Comparison of ENCODE assay signal across 7 mouse cellular contexts in the genomic region with DNA sequence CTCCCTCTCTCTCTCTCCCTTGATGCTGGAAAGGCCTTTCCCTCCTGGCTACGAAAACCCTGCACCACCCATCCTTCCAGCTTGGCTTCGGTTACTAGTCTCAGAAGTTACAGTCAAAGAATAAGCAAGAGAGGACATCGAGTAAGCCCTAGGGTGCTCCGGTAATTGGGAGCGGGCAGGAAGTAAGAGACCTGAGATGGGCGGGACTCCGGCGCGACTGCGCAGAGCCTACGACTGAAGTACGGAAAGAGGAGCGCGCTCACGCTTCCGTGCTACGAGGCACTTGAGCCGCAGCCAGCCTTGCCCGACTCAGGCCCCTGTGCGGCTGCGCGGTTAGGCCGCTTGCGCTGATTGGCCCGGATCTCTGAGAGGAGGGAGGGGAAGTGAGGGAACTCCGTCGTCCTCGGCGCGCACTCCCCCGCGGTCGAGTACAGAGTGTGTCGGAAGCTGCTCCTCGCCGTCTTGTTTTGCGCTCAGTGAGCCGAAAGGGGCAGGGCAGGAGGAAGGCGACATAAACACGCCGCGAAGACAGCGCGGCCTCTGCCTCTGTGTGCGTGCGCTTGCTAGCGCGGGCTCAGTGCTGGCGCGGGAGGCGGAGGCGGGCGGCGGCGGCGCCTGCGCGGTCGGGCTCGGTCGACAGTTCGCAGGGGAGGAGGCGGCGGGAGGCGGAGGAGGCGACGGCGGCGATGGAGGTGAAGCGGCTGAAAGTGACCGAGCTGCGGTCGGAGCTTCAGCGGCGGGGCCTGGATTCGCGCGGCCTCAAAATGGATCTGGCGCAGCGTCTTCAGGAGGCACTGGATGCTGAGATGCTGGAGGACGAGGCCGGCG. TPM values are rescaled to one million over a fixed set of nuclear protein-coding genes. Genes with fewer than 3 reads are reported as not detected.
DNase-seq lines count a peak whose midpoint lies in the region; ATAC-seq lines count a peak whose summit lies in the region.

A gene (plus strand): TSS at position 415 of the 828 bp plus-strand sequence.

- under 1% methylated on average over 80 of the region's 83 CpGs for WGBS in embryonic facial prominence, embryonic 11.5 days
- under 1% methylated on average over 83 of the region's 83 CpGs for WGBS in limb, embryonic 10.5 days
- under 1% methylated on average over 82 of the region's 83 CpGs for WGBS in midbrain, embryonic 13.5 days

- peak; percentile 97 for ATAC-seq in embryonic facial prominence, embryonic 11.5 days (replicated peaks; ENCODE audit: insufficient number of reproducible peaks, low FRiP score, low TSS enrichment, low read depth)
- ATAC-seq in granulocyte monocyte progenitor cell, adult 5-6 weeks (replicated peaks; ENCODE audit: poor library complexity, severe bottlenecking), result peak; percentile 80
- ATAC-seq in midbrain, embryonic 13.5 days, result peak; percentile 97

- H3K27ac ChIP-seq in embryonic facial prominence, embryonic 11.5 days (replicated peaks; ENCODE audit: low read depth, low read length), result peak within 1 kb of the TSS; percentile 98
- H3K27ac ChIP-seq in limb, embryonic 10.5 days, result peak within 1 kb of the TSS; percentile 96
- H3K27ac ChIP-seq in midbrain, embryonic 13.5 days, result peak within 1 kb of the TSS; percentile 96

- peak within 1 kb of the TSS; percentile 96 for H3K9ac ChIP-seq in embryonic facial prominence, embryonic 11.5 days (replicated peaks; ENCODE audit: low read length)
- H3K9ac ChIP-seq in midbrain, embryonic 13.5 days (replicated peaks), result peak within 1 kb of the TSS; percentile 93

- H3K4me1 ChIP-seq in embryonic facial prominence, embryonic 11.5 days (ENCODE audit: control insufficient read depth, insufficient read depth, low read length), result no peaks in the 10 kb centered on the region; the same call in 1 of the 2 replicates
- peaks cover 40% of the 10 kb centered on the region for H3K4me1 ChIP-seq in limb, embryonic 10.5 days
- H3K4me1 ChIP-seq in midbrain, embryonic 13.5 days (replicated peaks), result peaks cover 62% of the 10 kb centered on the region

- DNase-seq in adrenal gland, postnatal 14 days, result peak; percentile 99
- peak; percentile 98 for DNase-seq in embryonic facial prominence, embryonic 11.5 days (ENCODE audit: low spot score)
- DNase-seq in kidney, adult 11 months, result peak; percentile 99
- DNase-seq in limb, embryonic 10.5 days (ENCODE audit: low spot score), result peak; percentile 95
- peak; percentile 95 for DNase-seq in spleen, adult 12 weeks (ENCODE audit: low spot score)

- H3K4me2 ChIP-seq in embryonic facial prominence, embryonic 11.5 days (ENCODE audit: low read depth, low read length), result peak within 1 kb of the TSS; percentile 83
- H3K4me2 ChIP-seq in midbrain, embryonic 13.5 days (replicated peaks), result peak within 1 kb of the TSS; percentile 98

- H3K9me3 ChIP-seq in embryonic facial prominence, embryonic 11.5 days (replicated peaks; ENCODE audit: control insufficient read depth, low read length), result no peaks in the 10 kb centered on the region
- H3K9me3 ChIP-seq in limb, embryonic 10.5 days (replicated peaks), result no peaks in the 10 kb centered on the region
- H3K9me3 ChIP-seq in midbrain, embryonic 13.5 days, result no peaks in the 10 kb centered on the region

- peaks cover 11% of the 10 kb centered on the region for H3K36me3 ChIP-seq in embryonic facial prominence, embryonic 11.5 days (replicated peaks; ENCODE audit: control insufficient read depth, insufficient read depth, low read depth, low read length)
- peaks cover 59% of the 10 kb centered on the region for H3K36me3 ChIP-seq in limb, embryonic 10.5 days
- H3K36me3 ChIP-seq in midbrain, embryonic 13.5 days, result peaks cover 32% of the 10 kb centered on the region

- peak within 1 kb of the TSS; percentile 99 for H3K4me3 ChIP-seq in embryonic facial prominence, embryonic 11.5 days (ENCODE audit: low read depth, low read length)
- peak within 1 kb of the TSS; percentile 72 for H3K4me3 ChIP-seq in limb, embryonic 10.5 days
- H3K4me3 ChIP-seq in midbrain, embryonic 13.5 days (replicated peaks), result peak within 1 kb of the TSS; percentile 81

- H3K27me3 ChIP-seq in embryonic facial prominence, embryonic 11.5 days (ENCODE audit: control insufficient read depth, insufficient read depth, low read length), result no peaks in the 10 kb centered on the region
- no peaks in the 10 kb centered on the region for H3K27me3 ChIP-seq in limb, embryonic 10.5 days (ENCODE audit: low read depth, poor library complexity, severe bottlenecking)
- H3K27me3 ChIP-seq in midbrain, embryonic 13.5 days, result no peaks in the 10 kb centered on the region

RNA-seq across cellular contexts. Expression of the gene that starts here (rescaled TPM):
- 77.0 and 79.6 TPM in 2 replicates for total RNA-seq in adrenal gland, postnatal 14 days (2021)
- 6.7 and 6.8 TPM in 2 replicates for polyA plus RNA-seq in embryonic facial prominence, embryonic 11.5 days (2014; fragmentation: Nextera tagmentation; extraction: Ambion mirVana)
- total RNA-seq in granulocyte monocyte progenitor cell, adult 5-6 weeks (2014; fragmentation: Nextera tagmentation), result 71.4 and 85.1 TPM in 2 replicates
- total RNA-seq in granulocyte monocyte progenitor cell, adult 5-6 weeks (2017), result 82.8 and 88.5 TPM in 2 replicates
- 4.7 and 5.2 TPM in 2 replicates for polyA plus RNA-seq in limb, embryonic 10.5 days (2016; fragmentation: Nextera tagmentation; extraction: Ambion mirVana)
- polyA plus RNA-seq in midbrain, embryonic 13.5 days (2015; fragmentation: Nextera tagmentation; extraction: Ambion mirVana), result 6.1 and 6.4 TPM in 2 replicates

Comparison
In these comparisons a context has a peak if more than half of its experiments do, and no peak if none do; other contexts are left out.
1. Peak in every context shown above with its lines: DNase-seq, ATAC-seq, H3K4me3 ChIP-seq and H3K27ac ChIP-seq.